Mouse (Mus musculus): ENCODE results near the gene Racgap1. TPM values are rescaled to one million over a fixed set of nuclear protein-coding genes. Genes with fewer than 3 reads are reported as not detected.

Racgap1 gene
- polyA plus RNA-seq, 1 experiment from 2014 or later = 39.0 TPM

DNA sequence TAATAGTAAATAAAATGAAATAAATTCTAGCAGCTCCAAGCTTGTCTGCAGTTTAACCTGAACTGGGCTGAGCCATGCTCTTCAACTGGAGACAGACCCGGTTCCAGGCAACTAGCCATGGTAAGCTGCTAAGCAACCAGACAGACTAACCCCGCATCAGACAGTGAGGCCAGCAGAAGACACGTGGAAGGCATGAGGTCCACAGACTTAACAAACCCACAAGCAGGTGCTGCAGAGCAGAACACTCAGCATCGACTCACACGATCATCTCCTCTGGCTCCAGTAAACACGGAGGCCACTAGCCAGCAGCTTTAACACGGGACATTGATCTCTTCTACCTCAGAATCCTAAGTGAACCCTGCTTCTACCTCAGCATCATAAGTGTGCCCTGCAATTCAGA lies 6.7 kb downstream of the Racgap1 start:
- WGBS = 33% methylated on average over 7 of the region's 7 CpGs
- Histone ChIP-seq H3K9ac (ENCODE audit: low read depth, low read length) (peak overlapping the region; percentile 35; the same call in 1 of the 2 replicates), H3K4me2 (ENCODE audit: low read length) (peak overlapping the region; percentile 33; the same call in 1 of the 2 replicates), H3K9me3 (replicated peaks; ENCODE audit: control insufficient read depth, low read length, poor library complexity, severe bottlenecking) (no peaks in the 10 kb centered on the region), H3K36me3 (ENCODE audit: control insufficient read depth, insufficient read depth, low read length) (no peaks in the 10 kb centered on the region), H3K27me3 (ENCODE audit: control insufficient read depth, insufficient read depth, low read depth, low read length) (no peaks in the 10 kb centered on the region), H3K27ac (ENCODE audit: low read length) (peak overlapping the region; percentile 33), H3K4me3 (ENCODE audit: low read depth, low read length) (no peak overlapping the region), H3K4me1 (ENCODE audit: control insufficient read depth, insufficient read depth, low read length) (peaks cover 32% of the 10 kb centered on the region)
- ATAC-seq = 0 out of 2 replicates have a peak, but pooled peaks have one; percentile 52

DNA sequence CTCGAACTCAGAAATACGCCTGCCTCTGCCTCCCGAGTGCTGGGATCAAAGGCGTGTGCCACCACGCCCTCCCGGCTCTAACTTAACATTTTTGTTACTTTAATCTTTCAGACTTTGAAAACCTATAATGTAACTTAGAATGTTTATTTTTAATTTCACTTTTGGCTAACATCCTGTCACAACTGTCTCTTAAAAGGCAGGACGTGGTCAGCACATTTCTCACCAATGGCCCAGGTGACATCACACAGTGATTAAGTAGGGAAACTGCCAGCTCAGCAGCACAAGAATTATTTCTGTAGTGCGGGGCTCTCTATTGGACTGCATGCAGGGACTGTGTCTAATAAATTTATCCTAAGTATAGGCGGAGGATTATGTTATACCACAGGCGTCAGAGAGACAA lies 7.6 kb downstream of the Racgap1 start:
- Histone ChIP-seq H3K4me3 (ENCODE audit: low read depth, low read length) (no peak overlapping the region), H3K27me3 (ENCODE audit: control insufficient read depth, insufficient read depth, low read depth, low read length) (no peaks in the 10 kb centered on the region), H3K4me2 (ENCODE audit: low read length) (no peak overlapping the region), H3K9ac (ENCODE audit: low read depth, low read length) (no peak overlapping the region), H3K36me3 (ENCODE audit: control insufficient read depth, insufficient read depth, low read length) (no peaks in the 10 kb centered on the region), H3K9me3 (replicated peaks; ENCODE audit: control insufficient read depth, low read length, poor library complexity, severe bottlenecking) (no peaks in the 10 kb centered on the region), H3K27ac (ENCODE audit: low read length) (no peak overlapping the region), H3K4me1 (ENCODE audit: control insufficient read depth, insufficient read depth, low read length) (peaks cover 23% of the 10 kb centered on the region)
- no peak for ATAC-seq
- WGBS = 68% methylated on average over 10 of the region's 10 CpGs

DNA sequence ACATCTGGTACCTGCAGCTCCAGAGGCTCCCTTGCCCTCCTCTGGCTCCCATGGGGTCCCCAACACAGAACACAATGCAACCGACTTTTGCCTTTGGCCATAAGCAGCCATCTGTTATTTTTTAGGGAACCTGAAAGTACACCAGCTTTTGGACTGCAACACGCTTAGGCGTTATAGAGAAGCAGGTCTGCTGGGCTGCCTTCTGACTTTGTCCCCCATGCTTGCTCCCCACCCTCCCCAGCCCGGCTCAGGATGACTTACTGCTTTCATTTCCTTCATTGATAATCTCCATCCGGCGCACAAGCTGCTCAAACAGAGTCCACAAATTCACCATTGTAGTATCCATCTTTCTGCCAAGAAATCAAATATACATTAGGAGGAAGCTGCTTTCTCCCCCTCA lies 8.8 kb downstream of the Racgap1 start:
- Histone ChIP-seq H3K4me1 (ENCODE audit: control insufficient read depth, insufficient read depth, low read length) (peaks cover 20% of the 10 kb centered on the region), H3K27me3 (ENCODE audit: control insufficient read depth, insufficient read depth, low read depth, low read length) (no peaks in the 10 kb centered on the region), H3K9ac (ENCODE audit: low read depth, low read length) (no peak overlapping the region), H3K9me3 (replicated peaks; ENCODE audit: control insufficient read depth, low read length, poor library complexity, severe bottlenecking) (no peaks in the 10 kb centered on the region), H3K4me2 (ENCODE audit: low read length) (no peak overlapping the region), H3K4me3 (ENCODE audit: low read depth, low read length) (no peak overlapping the region), H3K36me3 (ENCODE audit: control insufficient read depth, insufficient read depth, low read length) (no peaks in the 10 kb centered on the region), H3K27ac (ENCODE audit: low read length) (no peak overlapping the region)
- 69% methylated on average over 6 of the region's 6 CpGs for WGBS
- no peak for ATAC-seq

DNA sequence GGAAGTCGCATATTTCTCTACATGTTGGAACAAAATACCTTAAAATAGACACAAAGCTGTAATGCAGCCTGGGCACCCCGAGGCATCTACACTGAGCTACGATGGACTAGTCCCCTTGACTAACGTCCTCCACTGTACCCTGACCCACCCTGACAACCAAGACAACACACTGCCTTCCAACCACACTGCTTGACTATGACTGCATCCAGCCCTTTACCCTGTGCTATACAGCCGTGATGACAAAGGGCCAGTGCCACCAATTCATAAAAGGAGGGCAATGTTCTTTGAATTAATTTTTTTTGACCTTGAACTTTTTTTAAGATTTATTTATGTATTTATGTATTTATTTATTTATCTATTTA lies 13.4 kb downstream of the Racgap1 start:
- no peak overlapping the region for H3K4me3 ChIP-seq (ENCODE audit: low read depth, low read length)
- no peaks in the 10 kb centered on the region for H3K27me3 ChIP-seq (ENCODE audit: control insufficient read depth, insufficient read depth, low read depth, low read length)
- H3K36me3 ChIP-seq (ENCODE audit: control insufficient read depth, insufficient read depth, low read length) = no peaks in the 10 kb centered on the region
- peak overlapping the region; percentile 89 for H3K27ac ChIP-seq (ENCODE audit: low read length)
- no peak overlapping the region for H3K4me2 ChIP-seq (ENCODE audit: low read length)
- peaks cover 15% of the 10 kb centered on the region for H3K4me1 ChIP-seq (ENCODE audit: control insufficient read depth, insufficient read depth, low read length)
- no peaks in the 10 kb centered on the region for H3K9me3 ChIP-seq (replicated peaks; ENCODE audit: control insufficient read depth, low read length, poor library complexity, severe bottlenecking)
- H3K9ac ChIP-seq (ENCODE audit: low read depth, low read length) = no peak overlapping the region
- WGBS = 59% methylated on average over 5 of the region's 5 CpGs
- ATAC-seq = no peak

DNA sequence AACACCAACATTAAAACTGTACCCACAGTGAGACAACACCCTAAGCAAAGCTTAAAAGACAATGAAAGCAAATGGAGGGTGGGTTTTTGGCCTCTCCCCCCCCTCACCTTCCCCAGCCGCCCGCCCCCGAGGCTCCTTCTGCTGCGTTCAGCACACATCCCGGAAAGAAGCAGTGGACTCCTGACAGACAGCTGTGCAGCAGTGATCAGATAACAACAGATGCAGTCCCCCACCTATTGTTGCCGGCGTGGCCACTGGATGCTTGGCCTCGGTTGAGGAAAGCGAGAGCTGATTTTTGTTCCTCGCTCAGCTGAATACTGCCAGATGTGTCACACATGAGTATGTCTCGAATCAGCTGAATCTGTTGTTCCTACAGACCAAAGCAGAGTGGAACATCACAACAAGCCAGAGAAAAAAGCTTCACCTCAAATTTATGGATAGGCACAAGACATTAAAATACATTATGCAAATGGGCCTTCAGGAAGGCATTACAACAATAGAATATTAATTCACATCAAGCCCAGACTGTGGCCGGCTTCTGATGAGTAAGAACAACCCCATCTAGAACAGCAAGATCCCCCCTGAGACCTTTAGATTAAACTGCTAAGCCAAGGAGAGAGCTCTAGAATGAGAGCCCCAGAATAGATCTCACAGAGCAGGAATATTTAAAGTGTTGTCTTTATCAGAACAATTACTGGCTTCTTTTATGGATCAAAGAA lies 13.9 kb downstream of the Racgap1 start:
- H3K9ac ChIP-seq (ENCODE audit: low read depth, low read length) = peak overlapping the region; percentile 55; the same call in 1 of the 2 replicates
- peak; percentile 45; the same call in 1 of the 2 replicates for ATAC-seq
- 29% methylated on average over 12 of the region's 12 CpGs for WGBS

DNA sequence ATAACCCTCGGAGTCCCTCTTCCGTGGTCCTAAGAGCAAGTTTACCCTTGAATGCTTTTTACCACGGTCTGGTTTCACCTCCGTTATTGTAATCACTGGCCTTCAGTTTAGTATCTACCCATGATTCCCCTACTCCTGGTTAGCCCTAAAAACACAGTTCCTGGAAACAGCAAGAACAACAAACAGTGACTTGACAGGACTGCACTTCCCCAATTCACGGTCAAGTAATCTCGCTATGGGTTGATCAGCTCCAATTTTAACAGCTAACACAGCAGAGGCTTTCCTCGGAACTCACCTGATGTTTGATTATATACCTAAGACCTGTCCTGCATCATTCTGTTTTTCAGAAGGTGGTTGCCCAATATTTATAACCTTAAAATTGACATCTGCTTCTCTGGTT lies 16.8 kb downstream of the Racgap1 start:
- peaks cover 5% of the 10 kb centered on the region for H3K36me3 ChIP-seq (ENCODE audit: control insufficient read depth, insufficient read depth, low read length)
- no peak overlapping the region for H3K9ac ChIP-seq (ENCODE audit: low read depth, low read length)
- H3K9me3 ChIP-seq (replicated peaks; ENCODE audit: control insufficient read depth, low read length, poor library complexity, severe bottlenecking) = no peaks in the 10 kb centered on the region
- peaks cover 15% of the 10 kb centered on the region for H3K4me1 ChIP-seq (ENCODE audit: control insufficient read depth, insufficient read depth, low read length)
- ATAC-seq = no peak
- no peak overlapping the region for H3K4me2 ChIP-seq (ENCODE audit: low read length)
- no peaks in the 10 kb centered on the region for H3K27me3 ChIP-seq (ENCODE audit: control insufficient read depth, insufficient read depth, low read depth, low read length)
- H3K4me3 ChIP-seq (ENCODE audit: low read depth, low read length) = no peak overlapping the region
- no peak overlapping the region for H3K27ac ChIP-seq (ENCODE audit: low read length)
- WGBS = 95% methylated on average over 7 of the region's 7 CpGs

More for the DNA sequence above, 13.9 kb downstream of the Racgap1 start:
- Histone ChIP-seq H3K27ac (ENCODE audit: low read length) (peak overlapping the region; percentile 89), H3K36me3 (ENCODE audit: control insufficient read depth, insufficient read depth, low read length) (no peaks in the 10 kb centered on the region), H3K4me1 (ENCODE audit: control insufficient read depth, insufficient read depth, low read length) (peaks cover 15% of the 10 kb centered on the region), H3K4me3 (ENCODE audit: low read depth, low read length) (no peak overlapping the region; the same call in 1 of the 2 replicates), H3K4me2 (ENCODE audit: low read length) (peak overlapping the region; percentile 36), H3K9me3 (replicated peaks; ENCODE audit: control insufficient read depth, low read length, poor library complexity, severe bottlenecking) (no peaks in the 10 kb centered on the region), H3K27me3 (ENCODE audit: control insufficient read depth, insufficient read depth, low read depth, low read length) (no peaks in the 10 kb centered on the region)

DNA sequence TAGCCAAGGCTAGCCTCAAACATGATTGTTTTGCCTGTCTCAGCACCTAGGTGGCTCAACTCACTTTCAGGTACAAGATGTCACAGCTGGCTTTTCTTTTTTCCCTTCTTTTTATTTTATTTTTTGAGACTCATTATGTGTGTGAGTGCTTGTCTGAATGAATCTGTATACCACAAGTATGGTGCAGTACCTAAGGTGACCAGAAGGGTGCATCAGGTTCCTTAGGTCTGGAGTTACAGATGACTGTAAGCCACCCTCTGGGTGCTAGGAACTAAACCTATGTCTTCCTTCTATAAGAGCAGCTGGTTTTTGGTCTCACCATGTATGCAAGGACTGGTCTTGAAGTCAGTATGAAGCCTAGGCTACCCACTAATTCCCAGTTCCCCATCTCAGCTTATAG lies 19.8 kb downstream of the Racgap1 start:
- Histone ChIP-seq H3K36me3 (ENCODE audit: control insufficient read depth, insufficient read depth, low read length) (peaks cover 7% of the 10 kb centered on the region), H3K27ac (ENCODE audit: low read length) (no peak overlapping the region)
- no peak for ATAC-seq

DNA sequence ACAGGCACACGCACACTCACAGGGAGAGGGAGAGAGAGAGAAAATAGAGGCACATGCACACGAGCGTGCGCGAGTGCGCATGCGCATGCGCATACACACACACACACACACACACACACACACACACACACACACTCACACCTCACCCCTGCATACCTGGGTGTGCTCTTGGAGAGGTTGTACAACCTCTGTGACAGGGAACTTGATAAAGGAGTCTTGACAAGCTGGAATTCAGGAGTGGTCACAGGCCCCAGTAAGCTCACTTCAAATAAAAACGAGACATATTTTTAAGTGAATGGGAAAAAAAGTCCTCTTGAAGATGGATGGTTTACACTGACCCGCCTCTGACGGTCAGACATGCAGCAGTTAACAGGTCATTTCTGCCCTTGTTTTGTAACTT lies 29.4 kb downstream of the Racgap1 start:
- no peak overlapping the region for H3K9ac ChIP-seq (ENCODE audit: low read depth, low read length)
- no peak overlapping the region for H3K4me3 ChIP-seq (ENCODE audit: low read depth, low read length)
- 96% methylated on average over 11 of the region's 11 CpGs for WGBS
- no peak overlapping the region for H3K27ac ChIP-seq (ENCODE audit: low read length)
- no peaks in the 10 kb centered on the region for H3K4me1 ChIP-seq (ENCODE audit: control insufficient read depth, insufficient read depth, low read length)
- peaks cover 6% of the 10 kb centered on the region; the same call in 1 of the 2 replicates for H3K36me3 ChIP-seq (ENCODE audit: control insufficient read depth, insufficient read depth, low read length)
- no peak overlapping the region for H3K4me2 ChIP-seq (ENCODE audit: low read length)
- no peaks in the 10 kb centered on the region for H3K27me3 ChIP-seq (ENCODE audit: control insufficient read depth, insufficient read depth, low read depth, low read length)
- ATAC-seq = no peak
- no peaks in the 10 kb centered on the region for H3K9me3 ChIP-seq (replicated peaks; ENCODE audit: control insufficient read depth, low read length, poor library complexity, severe bottlenecking)

More for the DNA sequence above, 19.8 kb downstream of the Racgap1 start:
- Histone ChIP-seq H3K9me3 (replicated peaks; ENCODE audit: control insufficient read depth, low read length, poor library complexity, severe bottlenecking) (no peaks in the 10 kb centered on the region), H3K4me1 (ENCODE audit: control insufficient read depth, insufficient read depth, low read length) (0 out of 2 replicates have a peak, but pooled peaks cover 2% of the 10 kb centered on the region), H3K4me3 (ENCODE audit: low read depth, low read length) (no peak overlapping the region), H3K9ac (ENCODE audit: low read depth, low read length) (no peak overlapping the region), H3K4me2 (ENCODE audit: low read length) (no peak overlapping the region), H3K27me3 (ENCODE audit: control insufficient read depth, insufficient read depth, low read depth, low read length) (no peaks in the 10 kb centered on the region)

DNA sequence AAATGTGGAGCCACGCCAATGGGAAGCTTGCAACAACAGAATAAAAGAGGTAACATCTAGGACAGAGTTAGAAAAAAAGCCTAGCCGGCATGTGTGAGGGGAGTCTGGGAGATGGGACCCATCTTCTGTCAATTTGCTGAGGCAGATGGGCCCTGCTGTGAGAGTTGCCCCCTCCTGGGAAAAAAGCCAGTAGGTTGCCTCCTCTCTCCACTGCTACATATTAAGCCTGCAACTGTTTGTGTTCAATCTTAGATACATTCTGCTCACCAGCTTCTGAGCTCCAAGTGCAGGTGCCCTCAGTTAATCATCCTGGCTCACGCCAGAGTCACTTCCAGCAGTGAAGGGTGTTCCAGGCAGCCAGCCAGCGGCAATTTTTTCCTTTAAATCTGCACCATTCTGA lies 31.6 kb downstream of the Racgap1 start:
- no peak overlapping the region for H3K4me3 ChIP-seq (ENCODE audit: low read depth, low read length)
- no peak overlapping the region for H3K4me2 ChIP-seq (ENCODE audit: low read length)
- no peak overlapping the region for H3K9ac ChIP-seq (ENCODE audit: low read depth, low read length)
- H3K27ac ChIP-seq (ENCODE audit: low read length) = no peak overlapping the region
- WGBS = 72% methylated on average over 4 of the region's 4 CpGs
- no peaks in the 10 kb centered on the region for H3K36me3 ChIP-seq (ENCODE audit: control insufficient read depth, insufficient read depth, low read length)
- H3K4me1 ChIP-seq (ENCODE audit: control insufficient read depth, insufficient read depth, low read length) = peaks cover 7% of the 10 kb centered on the region; the same call in 1 of the 2 replicates
- no peaks in the 10 kb centered on the region for H3K27me3 ChIP-seq (ENCODE audit: control insufficient read depth, insufficient read depth, low read depth, low read length)
- no peaks in the 10 kb centered on the region for H3K9me3 ChIP-seq (replicated peaks; ENCODE audit: control insufficient read depth, low read length, poor library complexity, severe bottlenecking)
- ATAC-seq = no peak
